Mouse (Mus musculus) skeletal muscle tissue, adult 2 months (tissue): ENCODE results near the gene Plscr3.
A peak's percentile ranks its signal among the peaks of the same experiment; 100 is the strongest.

Experiments used
- DNase-seq: peaks from one replicate; pipeline ENCODE4 v3.0.0-alpha.2; 2012; ENCODE audit warnings: low read depth, low spot score

Plscr3 gene

GRCm38 (mm10) chr11:69864138-69864860 lies 18.1 kb downstream of the Plscr3 start:
- no peak for DNase-seq

GRCm38 (mm10) chr11:69865561-69865960 lies 19.4 kb downstream of the Plscr3 start:
- DNase-seq = no peak

GRCm38 (mm10) chr11:69867335-69867734 lies 21.2 kb downstream of the Plscr3 start:
- no peak for DNase-seq

GRCm38 (mm10) chr11:69870289-69871069 lies 24.3 kb downstream of the Plscr3 start:
- no peak for DNase-seq

GRCm38 (mm10) chr11:69871822-69872221 lies 25.6 kb downstream of the Plscr3 start:
- no peak for DNase-seq

- DNase-seq = no peak
Measured at GRCm38 (mm10) chr11:69872451-69872850, 26.3 kb downstream of the Plscr3 start.

- DNase-seq = no peak
Measured at GRCm38 (mm10) chr11:69876186-69876585, 30.0 kb downstream of the Plscr3 start.

- DNase-seq = peak; percentile 77
Measured at GRCm38 (mm10) chr11:69876867-69877266, 30.7 kb downstream of the Plscr3 start.

- DNase-seq = no peak
Measured at GRCm38 (mm10) chr11:69877878-69878277, 31.7 kb downstream of the Plscr3 start, which contains the start of gene Tmem95. Tmem95 (minus strand) TSS chr11:69878018.

GRCm38 (mm10) chr11:69878399-69878798 lies 32.2 kb downstream of the Plscr3 start:
- no peak for DNase-seq

- no peak for DNase-seq
Measured at GRCm38 (mm10) chr11:69878952-69879351, 32.8 kb downstream of the Plscr3 start.

- DNase-seq = no peak
Measured at GRCm38 (mm10) chr11:69879711-69880110, 33.5 kb downstream of the Plscr3 start.

- peak; percentile 57 for DNase-seq
Measured at GRCm38 (mm10) chr11:69880506-69880852, 34.3 kb downstream of the Plscr3 start.

- DNase-seq = peak; percentile 90
Measured at GRCm38 (mm10) chr11:69880853-69881603, 34.9 kb downstream of the Plscr3 start, which contains the start of gene Kctd11. Kctd11 (minus strand) TSS chr11:69881406.

GRCm38 (mm10) chr11:69881787-69882670 lies 35.9 kb downstream of the Plscr3 start:
- DNase-seq = no peak

- DNase-seq = no peak
Measured at GRCm38 (mm10) chr11:69883066-69883465, 36.9 kb downstream of the Plscr3 start.

GRCm38 (mm10) chr11:69883527-69884151 lies 37.5 kb downstream of the Plscr3 start:
- no peak for DNase-seq

GRCm38 (mm10) chr11:69884240-69884639 lies 38.1 kb downstream of the Plscr3 start:
- DNase-seq = no peak

- DNase-seq = no peak
Measured at GRCm38 (mm10) chr11:69884663-69885062, 38.5 kb downstream of the Plscr3 start.

GRCm38 (mm10) chr11:69886907-69887635 lies 40.9 kb downstream of the Plscr3 start:
- no peak for DNase-seq
